ENCODE assay signal across 10 mouse cellular contexts in genomic region chr5:88831935-88832334, GRCm38 (mm10).
"Had no signal": no experiment of that assay in that cellular context is flagged by ENCODE, and none has a peak within 500 bp of the region (broad histone marks: within the 10 kb centered on the region; RNA-seq: fewer than 3 reads in every experiment).

No protein-coding gene starts in this region.

- DNase-seq: kidney, adult 18-20 months; kidney, postnatal 14 days; layer of hippocampus, adult 9-11 months; layer of hippocampus, postnatal 36 days; liver, embryonic 13.5 days; liver, postnatal 0 days; retina, postnatal 1 day; thymus, postnatal 4 days had no signal

- ATAC-seq: intestine, embryonic 15.5 days; liver, postnatal 0 days; midbrain, embryonic 13.5 days had no signal
